Mouse (Mus musculus) liver, postnatal 0 days (tissue): ENCODE data around the gene Hpse2.

Experiments used
- CTCF ChIP-seq: sonication (generic); IDR thresholded peaks from 2 replicates; pipeline ENCODE4 v1.5.1; 2016; ENCODE audit warnings: antibody characterized with exemption, low read depth
- EP300 ChIP-seq: IDR thresholded peaks from 2 replicates; pipeline ENCODE4 v1.6.1; 2016; ENCODE audit warnings: antibody characterized with exemption, low read depth, mild to moderate bottlenecking

DNA sequence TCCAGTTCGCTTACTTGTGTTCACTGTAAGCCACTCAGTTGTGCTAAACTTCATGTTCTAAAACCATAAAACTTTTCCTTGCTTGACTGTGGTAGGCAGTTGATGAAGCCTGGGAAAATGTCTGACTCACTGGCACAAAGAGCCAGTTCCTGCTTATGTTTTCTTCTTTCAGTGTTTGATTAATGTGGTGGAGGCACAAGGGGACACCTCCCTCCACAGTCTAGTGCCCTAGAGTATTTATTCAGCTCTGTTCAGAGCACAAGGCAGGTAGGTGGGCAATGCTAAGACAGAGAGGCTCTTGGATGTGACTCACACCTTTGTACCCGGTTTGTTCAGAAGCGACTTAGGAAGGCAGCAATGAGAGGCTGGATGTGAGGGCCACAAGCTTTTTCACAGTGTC, 560.3 kb downstream of the Hpse2 start:
- TF ChIP-seq CTCF (no peak), EP300 (no peak)
